Mouse (Mus musculus): ENCODE measurements around the gene Rpl6. TPM values are rescaled to one million over a fixed set of nuclear protein-coding genes. Genes with fewer than 3 reads are reported as not detected.

Gene Rpl6
- 100 to 1,000 TPM; 445 to 518 TPM for total RNA-seq (2021)
- long read RNA-seq, experiment 1, transcript Rpl6-201 (7 exons, 1,270 nt) = major isoform, 229 of 253 reads
- long read RNA-seq, experiment 1, partial matches to known transcripts = 21 of 253 reads
- long read RNA-seq, experiment 1, other reads (novel, unspliced or antisense) = 3 of 253 reads
- long read RNA-seq, experiment 2, transcript Rpl6-201 (7 exons, 1,270 nt) = major isoform, 258 of 280 reads
- long read RNA-seq, experiment 2, partial matches to known transcripts = 18 of 280 reads
- long read RNA-seq, experiment 2, other reads (novel, unspliced or antisense) = 4 of 280 reads

DNA sequence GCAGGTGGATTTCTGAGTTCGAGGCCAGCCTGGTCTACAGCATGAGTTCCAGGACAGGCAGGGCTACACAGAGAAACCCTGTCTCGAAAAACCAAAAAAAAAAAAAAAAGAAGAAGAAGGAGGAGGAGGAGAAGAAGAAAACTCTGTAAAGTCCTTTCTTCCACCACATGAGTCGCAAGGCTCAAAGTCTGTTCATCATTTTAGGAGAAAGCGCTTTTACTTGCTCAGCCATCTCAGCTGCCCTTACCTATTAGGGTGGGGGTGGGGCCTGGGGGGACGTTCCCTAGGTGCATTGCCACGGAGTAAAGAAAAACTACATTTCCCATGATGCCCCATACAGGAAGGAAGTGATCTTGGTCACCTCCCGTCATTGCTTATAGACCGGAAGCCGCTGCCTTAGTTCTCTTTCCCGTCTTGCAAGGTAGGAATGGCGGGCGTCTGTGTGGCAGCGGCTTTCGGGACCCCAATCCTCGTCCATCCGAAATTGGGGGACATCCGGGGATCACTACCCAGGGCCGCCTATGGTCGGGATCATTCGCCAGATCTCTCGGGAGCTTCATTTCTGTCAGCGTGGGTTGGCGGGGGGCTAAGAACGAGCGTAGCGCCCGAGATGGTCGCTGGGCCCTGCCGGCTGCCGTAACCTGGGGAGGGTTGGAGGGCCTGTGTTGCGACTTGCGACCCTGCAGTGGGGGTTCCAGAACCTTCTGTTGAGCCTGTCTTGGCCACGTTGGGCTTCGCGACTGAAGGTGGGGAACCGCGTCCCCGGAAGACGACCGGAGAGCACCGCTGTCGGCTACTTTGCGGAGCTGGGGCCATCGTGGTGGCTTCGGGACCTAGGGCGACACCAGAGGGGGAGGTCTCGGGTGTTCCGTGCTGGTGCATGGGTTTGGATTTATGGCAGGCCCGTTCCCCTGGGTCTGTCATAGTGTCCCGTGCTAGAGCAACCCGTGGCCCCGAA, at the start of gene Rpl6:
Gene Rpl6, plus strand, starts transcription at position 350 of the 958 bp plus-strand sequence.
- Histone ChIP-seq H3K4me3 (peak within 1 kb of the TSS; percentile 76), H3K27ac (peak within 1 kb of the TSS; percentile 90)
- intact Hi-C loops (cut with DNase I) = no loop called here
- peak; percentile 81 for DNase-seq
- no peak for TF ChIP-seq CTCF (IDR thresholded peaks at IDR 0.05)

DNA sequence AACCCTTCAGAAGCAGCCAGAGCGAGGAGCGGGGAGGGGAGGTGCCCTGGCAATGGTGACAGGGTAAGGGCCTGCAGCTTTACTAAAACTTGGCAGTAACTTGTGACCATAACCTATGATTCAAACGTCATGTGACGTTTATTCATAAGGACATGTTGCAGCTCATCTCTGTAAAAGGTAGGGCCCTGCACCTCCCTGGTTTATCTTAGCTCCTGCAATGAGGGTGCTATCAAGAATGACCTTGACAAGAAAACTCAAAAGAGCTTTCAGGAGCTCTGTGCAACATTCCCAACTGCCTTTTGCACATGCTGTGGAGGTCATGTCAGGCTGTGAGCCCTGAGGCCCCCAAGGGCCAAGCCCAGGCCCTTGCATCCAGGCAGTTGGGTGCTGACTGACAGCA, 48.2 kb upstream of the Rpl6 start:
- no peak for TF ChIP-seq CTCF (IDR thresholded peaks at IDR 0.05)
- no peak overlapping the region for H3K27ac ChIP-seq
- no peak overlapping the region for H3K4me3 ChIP-seq
- intact Hi-C loops (cut with DNase I) = no loop called here
- DNase-seq = no peak

DNA sequence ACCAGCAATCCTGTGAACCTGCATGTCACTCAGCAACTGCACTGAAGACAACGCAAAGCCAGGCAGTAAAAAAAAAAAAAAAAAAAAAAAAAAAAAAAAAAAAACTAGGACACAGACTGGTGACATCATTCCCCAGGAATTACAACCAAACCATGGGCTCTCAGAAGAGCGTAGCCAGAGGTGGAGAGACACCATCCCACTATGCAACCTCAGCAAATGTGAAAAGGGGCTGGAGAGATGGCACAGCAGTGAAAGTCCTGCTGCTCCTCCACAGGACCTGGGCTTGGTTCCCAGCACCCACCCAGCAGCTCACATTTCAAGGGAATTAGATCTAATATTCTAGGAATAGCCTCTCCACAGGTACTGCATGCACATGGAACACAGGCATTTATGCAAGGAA, 47.3 kb upstream of the Rpl6 start:
- H3K27ac ChIP-seq = 0 out of 2 replicates have a peak overlapping the region, but pooled peaks have one; percentile 8
- intact Hi-C loops (cut with DNase I) = no loop called here

DNA sequence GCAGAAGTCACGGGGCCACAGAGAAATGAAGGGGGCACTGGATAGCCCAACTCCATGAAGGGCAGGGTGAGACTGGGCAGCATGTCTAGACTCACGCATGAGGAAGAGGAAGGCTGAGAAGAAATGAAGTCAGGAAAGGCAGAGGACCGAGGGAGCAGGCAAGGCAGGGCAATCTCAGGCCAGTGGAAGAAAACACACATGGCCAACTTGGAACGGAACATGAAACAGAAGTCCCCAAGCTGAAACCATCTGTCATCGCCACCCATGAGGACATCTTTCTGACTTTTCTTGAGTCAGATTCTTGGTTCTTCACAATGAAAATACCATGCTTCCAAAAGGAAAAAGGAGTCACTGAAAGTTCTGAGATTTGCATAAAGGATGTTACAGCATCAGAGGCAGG, 46.8 kb upstream of the Rpl6 start:
- intact Hi-C loops (cut with DNase I) = no loop called here
- H3K4me3 ChIP-seq = no peak overlapping the region
- TF ChIP-seq CTCF (IDR thresholded peaks at IDR 0.05) = no peak
- H3K27ac ChIP-seq = 0 out of 2 replicates have a peak overlapping the region, but pooled peaks have one; percentile 8
- no peak for DNase-seq

More for the DNA sequence above, 47.3 kb upstream of the Rpl6 start:
- no peak overlapping the region for H3K4me3 ChIP-seq
- no peak for TF ChIP-seq CTCF (IDR thresholded peaks at IDR 0.05)
- no peak for DNase-seq

DNA sequence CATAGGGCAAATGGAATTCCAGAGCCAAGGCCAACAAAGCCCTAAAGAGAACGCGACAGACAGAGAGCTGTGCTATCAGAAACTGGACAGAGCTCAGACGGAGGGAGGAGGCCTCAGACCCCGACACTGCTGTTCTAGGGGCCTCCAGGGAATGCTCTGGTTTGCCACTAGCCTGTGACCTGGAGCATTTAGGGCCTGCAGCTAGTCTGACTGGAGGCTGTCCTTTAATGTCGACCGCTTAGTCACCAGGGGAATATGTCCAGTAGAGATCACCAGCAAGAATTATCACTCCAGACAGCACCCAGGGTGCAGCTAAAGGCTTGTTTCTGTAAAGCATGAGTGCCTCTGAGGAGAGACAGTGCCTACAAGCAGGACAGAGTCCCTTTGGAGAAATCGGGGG, 45.3 kb upstream of the Rpl6 start:
- intact Hi-C loops (cut with DNase I) = no loop called here
- DNase-seq = no peak
- no peak for TF ChIP-seq CTCF (IDR thresholded peaks at IDR 0.05)
- Histone ChIP-seq H3K4me3 (no peak overlapping the region), H3K27ac (no peak overlapping the region)

DNA sequence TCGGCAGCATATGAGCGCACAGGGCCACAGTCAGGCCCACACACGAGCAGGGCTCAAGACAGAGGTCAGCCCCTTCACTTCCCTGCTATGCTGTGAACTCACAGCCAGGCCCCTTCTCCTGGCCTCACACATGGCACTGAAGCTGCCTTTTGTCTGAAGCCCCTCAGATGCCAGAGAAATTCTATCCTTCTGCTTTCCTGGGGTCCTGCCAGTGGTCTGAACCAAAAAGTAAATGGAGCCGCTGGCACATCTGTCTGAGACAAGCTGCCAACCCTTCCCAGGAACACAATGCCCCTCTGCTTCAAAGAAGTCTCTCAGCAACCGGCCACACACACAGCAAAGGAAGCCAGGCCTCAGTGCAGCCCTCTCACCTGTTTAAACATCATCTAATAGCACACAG, 42.0 kb upstream of the Rpl6 start:
- Histone ChIP-seq H3K4me3 (no peak overlapping the region), H3K27ac (no peak overlapping the region)
- intact Hi-C loops (cut with DNase I) = no loop called here
- TF ChIP-seq CTCF (IDR thresholded peaks at IDR 0.05) = no peak
- no peak for DNase-seq

DNA sequence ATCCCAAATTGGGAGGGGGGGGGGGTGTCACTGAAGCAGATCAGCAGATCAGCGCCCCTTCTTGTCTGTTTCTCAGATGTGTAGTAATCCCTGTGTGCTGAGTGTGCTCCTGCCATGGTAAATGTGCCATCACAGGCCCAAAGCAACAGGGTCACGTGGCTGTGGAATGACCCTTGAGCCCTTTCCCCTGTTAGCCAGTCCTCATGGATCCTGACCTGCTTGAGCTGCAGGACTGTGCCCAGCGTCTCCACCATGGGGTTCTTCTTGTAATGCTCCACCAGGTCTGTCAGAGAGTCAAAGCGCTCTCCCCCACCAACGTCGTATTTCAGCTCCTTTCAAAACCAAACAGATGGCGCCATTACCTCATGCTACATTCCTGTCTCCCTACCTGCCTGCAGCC, 41.4 kb upstream of the Rpl6 start:
- H3K27ac ChIP-seq = no peak overlapping the region
- H3K4me3 ChIP-seq = no peak overlapping the region
- TF ChIP-seq CTCF (IDR thresholded peaks at IDR 0.05) = no peak
- DNase-seq = no peak
- intact Hi-C loops (cut with DNase I) = no loop called here

DNA sequence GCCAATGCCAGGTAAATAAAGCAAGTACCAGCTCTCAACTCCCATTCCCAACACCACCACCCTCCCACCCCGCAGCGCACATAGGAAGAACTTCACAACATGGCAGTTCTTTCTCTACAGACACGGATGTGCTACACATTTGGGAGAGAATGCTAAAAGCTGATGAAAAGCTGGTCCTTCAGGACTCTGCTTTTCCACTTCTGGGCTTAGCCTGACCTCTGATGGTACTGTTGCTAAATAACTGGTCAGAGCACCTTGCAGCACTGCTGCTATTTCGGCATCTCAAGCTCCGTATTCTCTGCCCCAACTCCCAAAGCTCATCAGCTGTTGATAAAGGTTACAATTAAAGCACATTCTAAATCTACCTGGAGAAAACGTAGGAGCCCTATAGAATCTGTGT, 37.4 kb upstream of the Rpl6 start:
- intact Hi-C loops (cut with DNase I) = no loop called here
- DNase-seq = no peak
- no peak overlapping the region for H3K4me3 ChIP-seq
- no peak for TF ChIP-seq CTCF (IDR thresholded peaks at IDR 0.05)
- H3K27ac ChIP-seq = no peak overlapping the region

DNA sequence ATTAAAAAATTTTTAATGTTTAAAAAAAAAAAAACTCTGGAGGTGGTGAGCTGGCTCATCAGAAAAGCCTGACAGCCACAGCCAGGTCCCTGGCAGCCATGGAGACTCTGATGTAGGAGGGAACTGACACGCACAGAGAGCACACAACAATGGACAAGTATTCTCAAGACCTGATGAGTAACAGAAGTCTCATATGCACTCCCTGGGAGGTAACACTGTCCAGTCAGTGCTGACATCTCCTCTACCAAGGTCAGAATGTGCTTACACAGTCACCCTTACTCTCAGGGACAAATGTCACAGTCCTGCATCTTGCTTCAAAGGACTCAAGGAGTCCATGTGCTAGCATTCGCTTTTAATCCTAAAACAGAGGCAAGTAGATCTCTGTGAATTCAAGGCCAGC, 34.7 kb upstream of the Rpl6 start:
- no peak overlapping the region for H3K4me3 ChIP-seq
- intact Hi-C loops (cut with DNase I) = no loop called here
- no peak overlapping the region for H3K27ac ChIP-seq
- no peak for TF ChIP-seq CTCF (IDR thresholded peaks at IDR 0.05)
- no peak for DNase-seq

DNA sequence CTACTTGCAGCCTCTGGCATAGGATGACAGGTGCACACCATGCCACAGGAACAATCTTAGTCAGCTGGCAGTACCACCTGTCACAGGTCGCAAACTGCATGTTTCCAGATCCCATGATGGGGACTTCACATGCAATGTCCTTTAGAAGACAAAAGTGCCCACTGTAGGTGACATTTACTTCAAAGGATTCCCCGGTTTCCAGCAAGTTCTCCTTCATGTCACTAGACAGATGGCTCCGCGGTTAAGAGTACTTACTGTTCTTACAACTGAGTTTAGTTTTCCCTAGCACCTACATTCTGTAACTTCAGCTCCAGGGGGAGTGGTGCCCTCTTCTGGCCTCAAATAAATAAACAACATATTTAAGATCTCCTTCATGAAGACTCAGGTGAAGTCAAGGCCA, 31.4 kb upstream of the Rpl6 start:
- TF ChIP-seq CTCF (IDR thresholded peaks at IDR 0.05) = peak; percentile 57
- DNase-seq = no peak
- Histone ChIP-seq H3K27ac (peak overlapping the region; percentile 72), H3K4me3 (no peak overlapping the region)
- intact Hi-C loops (cut with DNase I) = loop anchor here (5.0 kb wide), 1 partner anchor 221 kb away; no protein-coding TSS in a partner anchor

DNA sequence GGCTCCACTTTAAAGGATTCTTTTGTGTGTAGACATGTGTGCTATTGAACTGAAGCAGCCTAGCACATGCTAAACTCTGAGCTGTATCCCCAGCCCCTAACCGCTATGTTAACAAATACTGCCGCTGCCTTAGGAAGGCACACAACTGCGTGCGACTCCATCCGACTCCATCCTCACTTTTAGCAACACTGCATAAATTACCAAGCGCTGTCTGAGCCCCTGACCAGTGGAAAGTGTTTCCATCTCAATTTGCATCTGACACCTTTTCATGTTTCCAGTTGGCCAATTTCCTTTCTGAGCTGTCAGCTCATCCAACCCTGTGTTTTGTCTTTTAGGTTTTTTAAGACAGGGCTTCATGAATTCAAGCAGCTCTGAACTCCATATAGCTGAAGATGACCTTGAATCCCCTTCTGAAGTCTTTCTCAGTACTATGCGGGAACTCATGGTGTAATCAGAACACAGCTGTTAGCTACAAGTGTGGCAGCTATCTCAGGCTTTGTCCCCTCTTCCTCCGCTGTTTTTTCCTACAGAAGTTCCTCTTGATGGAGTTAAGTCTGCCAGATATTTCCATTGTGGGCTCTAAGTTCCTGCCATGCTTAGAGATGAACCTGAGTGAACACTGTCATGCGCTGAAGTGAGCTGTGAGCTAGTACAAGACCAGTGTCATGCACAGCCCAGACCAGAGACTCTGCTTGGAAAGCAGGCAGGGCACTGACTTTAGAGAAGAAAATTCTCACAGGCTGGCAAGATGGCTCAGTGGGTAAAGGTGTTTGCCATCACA, 25.0 kb upstream of the Rpl6 start:
- no peak overlapping the region for H3K4me3 ChIP-seq
- DNase-seq = no peak
- intact Hi-C loops (cut with DNase I) = no loop called here
- TF ChIP-seq CTCF (IDR thresholded peaks at IDR 0.05) = no peak
- H3K27ac ChIP-seq = no peak overlapping the region

DNA sequence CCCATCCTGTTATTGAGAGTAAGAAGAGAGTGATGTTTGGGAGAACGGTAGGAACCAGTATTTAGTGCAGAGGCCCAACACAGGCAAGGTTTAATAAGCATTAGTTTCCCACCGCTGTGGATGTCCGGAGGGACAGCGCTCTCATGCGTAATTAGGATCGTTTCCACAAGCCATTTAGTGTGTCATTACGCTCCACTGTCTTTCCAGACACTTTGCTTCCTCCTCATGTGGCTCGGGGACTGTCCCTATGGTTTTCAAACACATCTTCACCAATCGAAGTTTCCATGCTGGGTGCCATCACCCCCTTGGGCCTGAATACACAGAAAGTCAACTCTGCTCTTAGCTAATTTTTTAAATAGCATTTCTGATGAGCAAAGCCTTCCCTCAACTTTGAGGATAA, 21.0 kb upstream of the Rpl6 start:
- no peak for TF ChIP-seq CTCF (IDR thresholded peaks at IDR 0.05)
- intact Hi-C loops (cut with DNase I) = no loop called here
- no peak for DNase-seq
- H3K27ac ChIP-seq = no peak overlapping the region
- H3K4me3 ChIP-seq = no peak overlapping the region
